Mouse (Mus musculus): ENCODE data around the gene Card9.

The Card9 gene

GRCm38 (mm10) chr2:26330056-26330468, 30.7 kb downstream of the Card9 start:
- no peak for DNase-seq (ENCODE audit: extremely low read depth, insufficient read length, low spot score)

DNA sequence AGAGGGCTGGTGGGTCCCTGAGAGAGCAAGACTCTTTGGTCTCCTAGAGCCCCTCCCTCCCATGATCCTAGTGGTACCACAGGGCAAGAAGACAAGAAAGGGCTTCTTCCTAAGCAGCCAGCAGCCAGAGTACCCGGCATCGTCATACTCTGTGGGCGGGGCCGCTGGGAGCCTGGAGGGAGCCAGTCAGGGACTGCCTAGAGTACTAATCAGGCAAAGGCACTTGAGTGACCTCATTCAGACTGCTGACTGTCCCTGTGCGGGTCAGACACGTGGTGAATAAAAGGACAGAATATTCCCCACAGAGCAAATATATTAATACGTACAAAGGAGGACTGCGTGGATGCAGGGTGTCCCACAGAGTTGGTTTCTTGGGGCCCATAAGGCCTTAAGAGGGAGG, 31.3 kb downstream of the Card9 start:
- DNase-seq (ENCODE audit: extremely low read depth, insufficient read length, low spot score), result no peak

DNA sequence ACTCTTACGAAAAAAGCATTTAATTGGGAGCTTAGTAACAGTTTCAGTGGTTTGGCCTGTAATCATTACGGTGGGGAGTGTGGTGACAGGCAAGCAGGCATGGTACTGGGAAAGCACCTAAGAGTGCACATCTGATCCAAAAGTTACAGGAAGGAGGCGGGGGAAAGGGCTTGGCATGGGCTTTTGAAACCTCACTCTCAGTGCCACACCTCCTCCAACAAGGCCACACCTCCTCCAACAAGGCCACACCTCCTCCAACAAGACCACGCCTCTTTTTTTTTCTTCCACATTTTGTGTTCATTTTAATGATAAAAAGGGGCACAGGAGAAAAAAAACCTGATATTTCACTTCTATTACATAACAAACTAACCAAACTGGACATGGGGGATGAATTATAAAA, 32.9 kb downstream of the Card9 start:
- no peak for DNase-seq (ENCODE audit: extremely low read depth, insufficient read length, low spot score)

GRCm38 (mm10) chr2:26325386-26326181, 35.1 kb downstream of the Card9 start:
- DNase-seq (ENCODE audit: extremely low read depth, insufficient read length, low spot score), result peak; percentile 43

GRCm38 (mm10) chr2:26324917-26325316, 35.8 kb downstream of the Card9 start:
- no peak for DNase-seq (ENCODE audit: extremely low read depth, insufficient read length, low spot score)

- no peak for DNase-seq (ENCODE audit: extremely low read depth, insufficient read length, low spot score)
Measured at GRCm38 (mm10) chr2:26323589-26324325, 37.0 kb downstream of the Card9 start.

DNA sequence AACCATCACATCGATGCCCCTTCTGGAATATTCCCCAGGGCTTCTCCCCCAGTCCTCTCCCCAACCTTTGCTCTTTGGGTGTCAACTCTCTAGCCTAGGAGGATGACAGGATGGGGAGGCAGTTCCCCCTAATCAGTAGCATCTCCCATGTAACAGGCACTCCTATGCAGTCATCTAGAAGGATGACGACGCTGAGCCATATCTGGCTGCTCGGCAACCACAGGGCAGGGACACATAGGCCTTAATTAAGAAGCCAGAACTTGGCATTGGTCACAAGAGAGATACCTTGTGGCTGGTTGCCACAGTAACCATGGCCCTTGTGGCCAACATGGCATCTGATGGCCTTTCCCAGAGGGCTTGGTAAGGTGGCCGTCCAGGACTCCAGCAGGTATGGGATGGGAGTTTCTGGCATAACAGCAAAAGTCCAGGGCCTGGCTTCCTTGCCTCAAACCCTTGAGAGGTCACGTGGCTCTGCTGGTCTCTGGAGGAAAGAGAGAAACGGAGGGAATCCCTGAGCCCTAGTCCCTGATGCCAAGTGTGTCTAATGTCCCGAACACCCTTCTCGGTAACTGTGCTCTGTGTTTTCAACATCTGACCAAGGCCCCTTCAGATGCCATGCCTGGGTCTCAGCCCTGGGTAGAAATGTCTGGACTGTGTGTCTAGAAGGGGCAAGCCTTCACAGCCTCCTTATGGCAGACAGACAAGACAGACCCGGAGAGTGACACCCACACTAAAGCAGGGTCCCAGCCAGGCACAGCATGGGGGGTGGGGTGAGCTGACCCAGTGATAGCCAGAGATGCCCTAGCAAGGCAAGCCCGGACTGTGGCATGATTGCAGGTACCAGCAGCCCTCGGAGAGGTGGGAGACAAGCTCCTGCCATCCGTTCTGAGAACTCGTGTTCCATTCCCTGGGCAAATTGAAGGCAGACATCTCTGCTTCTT, 40.2 kb downstream of the Card9 start:
- no peak for DNase-seq (ENCODE audit: extremely low read depth, insufficient read length, low spot score)

DNA sequence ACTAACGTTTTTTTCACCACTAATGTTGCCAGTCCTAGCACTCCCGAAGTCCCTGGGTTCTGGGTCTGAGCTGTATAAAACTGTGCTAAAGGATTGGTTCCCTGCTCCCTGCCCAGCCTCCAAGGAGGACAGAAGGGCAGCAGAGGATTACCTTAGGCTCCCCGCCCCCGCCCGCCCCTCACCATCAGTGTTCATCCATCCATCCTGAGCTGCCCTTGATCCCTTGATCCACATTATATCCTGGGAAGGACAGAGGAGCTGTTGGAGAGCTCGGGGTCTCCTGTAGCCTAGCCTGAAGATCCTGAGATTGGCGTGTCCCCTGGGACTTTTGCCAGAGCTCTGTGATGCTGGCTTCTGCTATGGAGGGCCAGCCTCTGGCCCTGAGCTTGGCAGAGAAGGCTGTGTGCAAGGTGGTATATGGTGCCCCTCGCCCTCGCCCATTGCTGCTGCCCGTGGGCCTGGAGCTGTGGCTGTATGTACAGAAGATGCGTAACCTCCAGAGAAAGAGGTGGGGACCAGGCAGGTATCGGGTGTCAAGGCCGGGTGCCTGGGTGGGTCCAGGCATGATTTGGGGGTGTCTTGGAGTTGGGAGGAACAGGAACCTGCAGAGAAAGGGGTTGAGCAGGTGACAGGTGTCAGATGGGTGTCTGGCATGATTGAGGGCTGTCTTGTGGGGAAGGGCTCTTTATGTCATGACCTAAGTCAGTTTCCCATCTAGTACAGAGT, 41.0 kb downstream of the Card9 start:
- DNase-seq (ENCODE audit: extremely low read depth, insufficient read length, low spot score), result no peak

DNA sequence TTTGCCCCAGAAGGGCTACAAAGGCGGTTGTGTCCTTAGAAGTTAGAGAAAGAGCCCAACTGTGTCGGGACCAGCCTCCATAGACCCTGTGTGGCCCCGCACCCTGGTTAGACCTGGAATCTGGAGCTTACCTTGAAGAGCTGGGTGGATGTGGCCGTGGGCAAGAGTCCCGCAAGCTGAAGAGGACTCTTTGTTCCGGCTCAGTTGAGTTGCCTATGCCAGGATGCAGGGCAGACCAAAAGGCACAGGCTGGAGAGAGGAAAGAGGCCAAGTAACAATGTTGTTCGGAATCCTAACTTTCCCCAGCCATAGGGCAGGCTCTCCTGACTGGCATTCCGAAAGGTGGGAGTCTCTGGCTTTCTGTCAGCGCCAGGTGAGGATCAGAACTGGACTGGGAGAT, 41.6 kb downstream of the Card9 start:
- no peak for DNase-seq (ENCODE audit: extremely low read depth, insufficient read length, low spot score)

- DNase-seq (ENCODE audit: extremely low read depth, insufficient read length, low spot score), result no peak
Measured at GRCm38 (mm10) chr2:26317991-26318672, 42.6 kb downstream of the Card9 start.

DNA sequence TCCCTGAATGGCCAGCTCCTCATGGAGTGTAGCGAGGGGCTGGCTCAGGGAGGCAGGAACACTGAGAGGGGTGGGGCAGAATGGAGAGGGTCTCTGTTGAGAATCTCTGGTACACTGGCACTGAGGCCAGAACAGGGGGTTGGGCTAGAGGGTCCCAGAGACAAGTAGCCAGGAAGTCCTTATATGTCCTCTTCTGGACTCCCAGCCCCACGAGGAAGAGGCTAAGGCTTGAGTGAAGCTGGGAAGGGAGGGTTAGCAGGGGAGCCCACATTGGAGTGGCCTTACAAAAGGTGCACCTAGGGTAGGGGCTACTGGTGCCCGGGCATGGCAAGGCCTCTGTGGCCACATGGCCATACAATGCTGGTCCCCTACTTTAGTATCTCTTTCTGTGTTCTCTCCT, 43.3 kb downstream of the Card9 start:
- DNase-seq (ENCODE audit: extremely low read depth, insufficient read length, low spot score), result no peak

DNA sequence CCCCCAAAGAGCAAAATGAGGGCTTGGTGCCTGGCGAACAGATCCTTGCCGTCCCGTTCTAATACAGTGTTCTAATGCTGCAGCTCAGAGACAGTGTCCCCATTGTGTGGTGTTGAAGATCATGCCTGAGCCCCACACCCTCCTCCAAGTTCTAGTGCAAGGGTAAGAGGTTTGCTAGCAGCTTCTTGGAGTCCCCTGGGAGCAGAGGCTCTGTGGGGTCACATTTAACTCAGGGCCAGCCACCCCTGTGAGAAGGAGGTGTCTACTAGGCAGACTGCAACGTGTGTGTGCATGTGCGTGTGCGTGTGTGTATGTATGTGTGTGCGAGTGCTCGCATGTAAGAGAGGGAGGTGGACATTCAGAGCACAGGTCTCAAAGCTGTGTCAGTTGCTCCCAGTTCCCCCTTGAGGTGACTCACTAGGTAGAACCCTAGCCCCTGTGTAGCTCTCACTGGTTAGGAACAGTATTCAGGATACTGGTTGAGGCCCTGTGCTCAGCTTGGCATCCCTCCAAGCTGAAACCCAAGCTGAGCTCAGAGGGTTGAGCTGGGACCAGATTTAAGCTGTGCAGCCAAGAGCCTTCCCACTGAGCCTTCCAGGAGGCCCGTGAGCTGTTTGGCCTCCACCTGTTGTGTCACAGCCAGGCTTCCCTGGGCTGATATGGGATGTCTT, 44.0 kb downstream of the Card9 start:
- peak; percentile 71 for DNase-seq (ENCODE audit: extremely low read depth, insufficient read length, low spot score)

GRCm38 (mm10) chr2:26315925-26316311, 44.8 kb downstream of the Card9 start:
- DNase-seq (ENCODE audit: extremely low read depth, insufficient read length, low spot score), result no peak

DNA sequence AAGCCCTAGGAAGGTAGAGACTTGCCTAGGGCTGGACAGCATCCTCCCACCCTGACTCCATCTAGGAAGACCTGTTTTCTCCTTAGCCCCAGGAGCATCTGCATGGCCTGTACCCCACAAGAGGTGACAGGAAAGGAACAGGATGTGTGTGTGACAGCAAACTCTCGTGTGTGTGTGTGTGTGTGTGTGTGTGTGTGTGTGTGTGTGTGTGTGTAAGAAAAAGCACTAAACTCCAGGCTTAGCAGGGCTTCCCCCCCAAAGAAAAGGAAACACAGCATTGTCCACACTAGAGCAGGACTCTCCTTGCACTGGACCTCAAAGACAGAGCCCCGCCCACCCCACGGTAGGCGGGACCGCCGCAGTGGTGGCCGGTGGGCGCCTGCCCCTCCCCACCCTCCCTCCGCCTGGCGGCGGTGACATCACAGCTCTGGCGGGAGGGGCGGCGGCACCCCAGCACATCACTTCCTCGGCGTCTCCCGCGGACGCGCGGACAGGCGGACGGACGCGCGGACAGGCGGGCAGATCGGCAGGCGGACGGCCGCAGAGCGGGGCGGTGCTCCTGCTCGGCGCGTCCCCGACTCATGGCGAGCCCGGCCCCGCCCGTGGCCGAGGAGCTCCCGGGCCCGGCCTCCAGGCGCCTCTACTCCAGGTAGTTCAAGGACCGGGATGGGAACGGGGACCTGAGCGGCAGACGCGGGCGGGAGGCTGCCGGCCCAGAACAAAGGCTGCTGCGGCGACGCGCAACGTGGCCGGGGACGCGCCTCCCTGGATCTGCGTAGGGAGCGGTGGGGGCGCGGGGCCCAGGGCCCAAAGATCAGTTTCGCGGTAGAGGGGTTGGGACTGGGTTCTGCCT, 45.4 kb downstream of the Card9 start, which contains the start of gene Gpsm1:
Gpsm1 (plus strand) TSS at position 444 of the 853 bp plus-strand sequence.
- DNase-seq (ENCODE audit: extremely low read depth, insufficient read length, low spot score), result peak; percentile 88

DNA sequence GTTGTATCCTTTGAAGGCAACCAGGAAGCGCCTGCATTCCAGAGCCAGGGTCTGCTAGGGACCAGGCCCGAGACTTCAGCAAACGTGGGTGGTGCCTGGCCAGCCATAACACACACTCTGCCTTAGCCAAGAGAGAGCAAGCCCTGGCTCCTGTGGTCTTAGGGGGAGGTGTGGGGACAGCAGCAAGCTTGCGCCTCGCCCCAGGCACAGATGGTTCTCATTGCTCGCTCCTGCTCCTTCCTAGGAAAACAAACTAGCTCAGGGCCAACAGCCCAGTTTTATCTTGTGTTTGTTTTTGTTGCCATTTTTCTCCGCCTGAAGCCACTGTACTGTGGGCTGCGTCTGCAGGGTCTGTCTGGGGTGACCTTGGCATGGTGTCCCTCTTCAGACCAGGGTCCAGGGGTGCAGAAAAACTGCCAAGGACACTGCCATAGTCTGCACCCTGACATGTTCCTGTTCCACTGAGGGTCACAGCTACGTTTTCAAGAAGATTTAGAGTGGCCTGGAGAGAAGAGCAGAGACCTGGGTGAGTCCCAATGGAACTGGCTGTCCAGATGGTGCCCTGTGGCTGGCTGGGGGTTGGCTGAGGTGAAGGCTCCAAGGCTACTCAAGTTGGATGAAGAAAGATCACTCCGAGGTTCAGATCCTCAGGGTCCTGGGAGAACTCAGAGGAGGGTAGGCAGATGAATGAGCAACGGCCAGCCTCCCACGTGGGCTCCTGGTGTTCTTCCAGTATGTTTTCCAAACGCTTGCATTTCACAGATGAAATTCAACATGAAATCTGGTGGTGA, 46.2 kb downstream of the Card9 start:
- DNase-seq (ENCODE audit: extremely low read depth, insufficient read length, low spot score), result no peak

GRCm38 (mm10) chr2:26313394-26313793, 47.3 kb downstream of the Card9 start:
- DNase-seq (ENCODE audit: extremely low read depth, insufficient read length, low spot score), result no peak

DNA sequence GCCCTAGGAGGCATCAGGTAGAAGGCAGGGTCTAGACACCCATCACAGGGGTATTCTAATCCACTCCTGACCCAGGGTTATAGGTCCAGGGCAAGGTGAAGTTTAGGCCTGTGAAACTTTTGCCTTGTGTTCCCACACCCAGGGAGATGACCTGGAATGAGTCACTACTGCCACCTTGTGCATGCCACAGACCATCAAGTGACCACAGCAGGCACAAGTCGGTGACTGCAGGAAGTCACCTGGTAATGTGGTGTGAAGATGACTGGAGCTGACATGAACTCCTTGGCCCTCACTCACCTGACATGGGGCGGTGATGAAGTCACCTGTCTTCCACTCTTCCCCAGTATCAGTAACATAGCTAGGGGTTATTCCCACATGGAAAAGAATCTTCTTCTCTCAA, 47.9 kb downstream of the Card9 start:
- DNase-seq (ENCODE audit: extremely low read depth, insufficient read length, low spot score), result no peak

Measured in 3134 (cell line).